Comparison of ENCODE assay signal across 17 mouse cellular contexts in genomic region chr11:106544916-106545315, GRCm38 (mm10). TPM values are rescaled to one million over a fixed set of nuclear protein-coding genes. Genes with fewer than 3 reads are reported as not detected.
DNase-seq lines count a peak whose midpoint lies in the region; ATAC-seq and TF ChIP-seq lines count a peak whose summit lies in the region.
"Had no signal": no experiment of that assay in that cellular context is flagged by ENCODE, and none has a peak within 500 bp of the region (broad histone marks: within the 10 kb centered on the region; RNA-seq: fewer than 3 reads in every experiment).

No protein-coding gene starts in this region.

- 87% methylated on average over 9 of the region's 9 CpGs for WGBS in intestine, postnatal 0 days

- no peaks in the 10 kb centered on the region for H3K9me3 ChIP-seq in intestine, postnatal 0 days (ENCODE audit: control insufficient read depth)
- H3K9me3 ChIP-seq: embryonic facial prominence, embryonic 12.5 days; intestine, embryonic 15.5 days; liver, embryonic 12.5 days had no signal

- peak; percentile 35 to 43 for DNase-seq in spleen, adult 18-20 months
- DNase-seq in spleen, postnatal 4 days (ENCODE audit: low spot score in 2 of 2), result no peak
- peak; percentile 77 for DNase-seq in splenic B cell, adult 2 months (ENCODE audit: low read depth, low spot score)
- no peak for DNase-seq in left cerebral cortex, adult 11 months (ENCODE audit: low spot score)
- DNase-seq in layer of hippocampus, postnatal 14 days (ENCODE audit: low spot score in 2 of 2), result no peak
- DNase-seq: adrenal gland, postnatal 10 days; cerebellum, adult 11 months; gastrocnemius, adult 2 months; lung, embryonic 14.5 days; retina, postnatal 1 day had no signal

- no peak overlapping the region for H3K4me3 ChIP-seq in intestine, postnatal 0 days (ENCODE audit: low read depth, low read length)
- H3K4me3 ChIP-seq: embryonic facial prominence, embryonic 12.5 days; gastrocnemius, adult 2 months; intestine, embryonic 15.5 days; layer of hippocampus, adult 2 months; liver, embryonic 12.5 days had no signal

- H3K36me3 ChIP-seq in splenic B cell, adult 2 months (ENCODE audit: control insufficient read depth, insufficient read depth, low read length, poor library complexity, severe bottlenecking), result no peaks in the 10 kb centered on the region
- peaks cover 47% of the 10 kb centered on the region for H3K36me3 ChIP-seq in intestine, postnatal 0 days (ENCODE audit: control insufficient read depth, insufficient read depth)

- no peaks in the 10 kb centered on the region for H3K4me1 ChIP-seq in intestine, postnatal 0 days (replicated peaks; ENCODE audit: control insufficient read depth, insufficient read depth, low read length)
- H3K4me1 ChIP-seq: embryonic facial prominence, embryonic 12.5 days; intestine, embryonic 15.5 days had no signal

- H3K27me3 ChIP-seq in splenic B cell, adult 2 months (ENCODE audit: control insufficient read depth, insufficient read depth, low read length, poor library complexity, severe bottlenecking), result no peaks in the 10 kb centered on the region
- no peaks in the 10 kb centered on the region for H3K27me3 ChIP-seq in intestine, postnatal 0 days (replicated peaks; ENCODE audit: control insufficient read depth, insufficient read depth, low read length)
- H3K27me3 ChIP-seq: embryonic facial prominence, embryonic 12.5 days; intestine, embryonic 15.5 days; liver, embryonic 12.5 days had no signal

- no peak overlapping the region for H3K27ac ChIP-seq in intestine, postnatal 0 days (ENCODE audit: low read depth, low read length)
- H3K27ac ChIP-seq: embryonic facial prominence, embryonic 12.5 days; gastrocnemius, adult 2 months; intestine, embryonic 15.5 days; layer of hippocampus, adult 2 months; liver, embryonic 12.5 days had no signal

- no peak overlapping the region for H3K9ac ChIP-seq in intestine, postnatal 0 days (ENCODE audit: low read depth, low read length)
- H3K9ac ChIP-seq: embryonic facial prominence, embryonic 12.5 days; intestine, embryonic 15.5 days; liver, embryonic 12.5 days; lung, embryonic 14.5 days had no signal

- no peak for TF ChIP-seq CTCF in intestine, postnatal 0 days (IDR thresholded peaks at IDR 0.05; ENCODE audit: low read depth)

- ATAC-seq in inflammation-experienced regulatory T-cells, adult 6 months, result peak; percentile 82
- no peak for ATAC-seq in intestine, postnatal 0 days
- ATAC-seq: forebrain, embryonic 16.5 days; intestine, embryonic 15.5 days; liver, embryonic 12.5 days had no signal

- H3K4me2 ChIP-seq in intestine, postnatal 0 days (replicated peaks; ENCODE audit: low read depth), result no peak overlapping the region
- H3K4me2 ChIP-seq: embryonic facial prominence, embryonic 12.5 days; intestine, embryonic 15.5 days; liver, embryonic 12.5 days; lung, embryonic 14.5 days had no signal

RNA-seq across cellular contexts. Expression of gene Ern1, which starts 57.3 kb away (rescaled TPM):
- polyA plus RNA-seq in inflammation-experienced regulatory T-cells, adult 6 months (2017; shearing (Covaris generic)), result 1 to 10 TPM; 1.4 to 1.8 (median 1.6) TPM
- 1.6 and 2.9 TPM in 2 replicates for polyA plus RNA-seq in intestine, postnatal 0 days (2015; fragmentation: Nextera tagmentation; extraction: Ambion mirVana)
- 10 to 100 TPM in 1 of 2 experiments, 1 to 10 TPM in 1; 9.2 to 10.2 TPM for total RNA-seq in layer of hippocampus, postnatal 14 days (2021)

Comparison
In these comparisons a context has a peak if more than half of its experiments do, and no peak if none do; other contexts are left out.
1. DNase-seq: peak in spleen, adult 18-20 months (2 of 2) and splenic B cell, adult 2 months (single experiment); none in spleen, postnatal 4 days (0 of 2), left cerebral cortex, adult 11 months (single experiment) and layer of hippocampus, postnatal 14 days (0 of 2).